Mouse (Mus musculus): ENCODE measurements at regions not wholly inside any gene's neighbourhood (a gene's known extent, or its start where the extent isn't known, plus 50 kb on each side); places are given as distances from the start of the nearest gene placed in this dataset.
A peak's percentile ranks its signal among the peaks of the same experiment; 100 is the strongest.

- DNase-seq: no peak
These were observed 160.7 kb downstream of the Rpl36a-ps1 start for GRCm38 (mm10) chr14:98833230-98833999.

- DNase-seq: no peak
These were observed 161.7 kb downstream of the Rpl36a-ps1 start for GRCm38 (mm10) chr14:98832401-98832800.

- no peak for DNase-seq
These were observed 164.0 kb downstream of the Rpl36a-ps1 start for GRCm38 (mm10) chr14:98829958-98830633.

- no peak for DNase-seq
These were observed 166.6 kb downstream of the Rpl36a-ps1 start for GRCm38 (mm10) chr14:98827490-98827889.

GRCm38 (mm10) chr14:98813657-98814056 is 180.5 kb downstream of the Rpl36a-ps1 start:
- DNase-seq: no peak

GRCm38 (mm10) chr14:98810259-98811042 is 183.7 kb downstream of the Rpl36a-ps1 start:
- peak; percentile 7 for DNase-seq

GRCm38 (mm10) chr14:98808117-98808516 is 186.0 kb downstream of the Rpl36a-ps1 start:
- no peak for DNase-seq

- no peak for DNase-seq
These were observed 189.1 kb downstream of the Rpl36a-ps1 start for GRCm38 (mm10) chr14:98805066-98805465.

- peak; percentile 6 for DNase-seq
These were observed 192.8 kb downstream of the Rpl36a-ps1 start for GRCm38 (mm10) chr14:98801293-98801692.

GRCm38 (mm10) chr14:98791970-98792369 is 202.1 kb downstream of the Rpl36a-ps1 start:
- DNase-seq: no peak

GRCm38 (mm10) chr14:98791232-98791906 is 202.7 kb downstream of the Rpl36a-ps1 start:
- no peak for DNase-seq

- DNase-seq: no peak
These were observed 204.3 kb downstream of the Rpl36a-ps1 start for GRCm38 (mm10) chr14:98789794-98790193.

- DNase-seq: no peak
These were observed 212.4 kb downstream of the Rpl36a-ps1 start for GRCm38 (mm10) chr14:98781711-98782110.

- DNase-seq: no peak
These were observed 222.0 kb downstream of the Rpl36a-ps1 start for GRCm38 (mm10) chr14:98772080-98772479.

- no peak for DNase-seq
These were observed 225.3 kb downstream of the Rpl36a-ps1 start for GRCm38 (mm10) chr14:98768845-98769244.

- DNase-seq: no peak
These were observed 226.6 kb downstream of the Rpl36a-ps1 start for GRCm38 (mm10) chr14:98767481-98767880.

GRCm38 (mm10) chr14:98765358-98765757 is 228.8 kb downstream of the Rpl36a-ps1 start:
- DNase-seq: no peak

GRCm38 (mm10) chr14:98750766-98751165 is 243.4 kb downstream of the Rpl36a-ps1 start:
- DNase-seq: no peak

GRCm38 (mm10) chr14:98749086-98750027 is 244.8 kb downstream of the Rpl36a-ps1 start:
- no peak for DNase-seq

GRCm38 (mm10) chr14:98747159-98747775 is 246.9 kb downstream of the Rpl36a-ps1 start:
- DNase-seq: no peak

- no peak for DNase-seq
These were observed 263.7 kb downstream of the Rpl36a-ps1 start for GRCm38 (mm10) chr14:98730375-98730774.
